Mouse (Mus musculus): ENCODE data around the gene Elf2.
A peak's percentile ranks its signal among the peaks of the same experiment; 100 is the strongest.

Elf2 gene

GRCm38 (mm10) chr3:51251057-51251456 lies 89.4 kb downstream of the Elf2 start:
- TF ChIP-seq CTCF (conservative IDR thresholded peaks at IDR 0.05; ENCODE audit: low read length) (no peak), NANOG (IDR thresholded peaks at IDR 0.05; ENCODE audit: borderline replicate concordance, low read length) (no peak), POU5F1 (IDR thresholded peaks at IDR 0.05; ENCODE audit: borderline replicate concordance, low read length) (no peak)
- no peak overlapping the region for H3K4me3 ChIP-seq (replicated peaks; ENCODE audit: low read length)
- no peaks in the 10 kb centered on the region for H3K27me3 ChIP-seq (ENCODE audit: insufficient read depth, low read length)
- H3K36me3 ChIP-seq (ENCODE audit: insufficient read depth, low read length): peaks cover 94% of the 10 kb centered on the region
- peaks cover 77% of the 10 kb centered on the region for H3K4me1 ChIP-seq (replicated peaks; ENCODE audit: low read depth, low read length)
- no peaks in the 10 kb centered on the region for H3K9me3 ChIP-seq (ENCODE audit: low read length)

GRCm38 (mm10) chr3:51249866-51250265 lies 90.6 kb downstream of the Elf2 start:
- no peak for TF ChIP-seq NANOG (IDR thresholded peaks at IDR 0.05; ENCODE audit: borderline replicate concordance, low read length)
- no peak for TF ChIP-seq CTCF (conservative IDR thresholded peaks at IDR 0.05; ENCODE audit: low read length)
- TF ChIP-seq POU5F1 (IDR thresholded peaks at IDR 0.05; ENCODE audit: borderline replicate concordance, low read length): no peak
- Histone ChIP-seq H3K4me3 (replicated peaks; ENCODE audit: low read length) (peak overlapping the region; percentile 29; the same call in 1 of the 2 replicates), H3K4me1 (replicated peaks; ENCODE audit: low read depth, low read length) (peaks cover 83% of the 10 kb centered on the region), H3K9me3 (ENCODE audit: low read length) (no peaks in the 10 kb centered on the region), H3K27me3 (ENCODE audit: insufficient read depth, low read length) (no peaks in the 10 kb centered on the region), H3K36me3 (ENCODE audit: insufficient read depth, low read length) (peaks cover 92% of the 10 kb centered on the region)

- TF ChIP-seq POU5F1 (IDR thresholded peaks at IDR 0.05; ENCODE audit: borderline replicate concordance, low read length) (no peak), NANOG (IDR thresholded peaks at IDR 0.05; ENCODE audit: borderline replicate concordance, low read length) (no peak), CTCF (conservative IDR thresholded peaks at IDR 0.05; ENCODE audit: low read length) (no peak)
- H3K4me3 ChIP-seq (replicated peaks; ENCODE audit: low read length): peak overlapping the region; percentile 29; the same call in 1 of the 2 replicates
Observed at GRCm38 (mm10) chr3:51249460-51249859, 91.0 kb downstream of the Elf2 start.

GRCm38 (mm10) chr3:51248600-51248999 lies 91.9 kb downstream of the Elf2 start:
- Histone ChIP-seq H3K9me3 (ENCODE audit: low read length) (no peaks in the 10 kb centered on the region), H3K4me1 (replicated peaks; ENCODE audit: low read depth, low read length) (peaks cover 81% of the 10 kb centered on the region), H3K36me3 (ENCODE audit: insufficient read depth, low read length) (peaks cover 79% of the 10 kb centered on the region), H3K27me3 (ENCODE audit: insufficient read depth, low read length) (no peaks in the 10 kb centered on the region), H3K4me3 (replicated peaks; ENCODE audit: low read length) (no peak overlapping the region)
- TF ChIP-seq NANOG (IDR thresholded peaks at IDR 0.05; ENCODE audit: borderline replicate concordance, low read length): no peak
- no peak for TF ChIP-seq POU5F1 (IDR thresholded peaks at IDR 0.05; ENCODE audit: borderline replicate concordance, low read length)
- no peak for TF ChIP-seq CTCF (conservative IDR thresholded peaks at IDR 0.05; ENCODE audit: low read length)

More at GRCm38 (mm10) chr3:51249460-51249859, 91.0 kb downstream of the Elf2 start:
- Histone ChIP-seq H3K27me3 (ENCODE audit: insufficient read depth, low read length) (no peaks in the 10 kb centered on the region), H3K4me1 (replicated peaks; ENCODE audit: low read depth, low read length) (peaks cover 83% of the 10 kb centered on the region), H3K36me3 (ENCODE audit: insufficient read depth, low read length) (peaks cover 88% of the 10 kb centered on the region), H3K9me3 (ENCODE audit: low read length) (no peaks in the 10 kb centered on the region)

- Histone ChIP-seq H3K9me3 (ENCODE audit: low read length) (no peaks in the 10 kb centered on the region), H3K4me3 (replicated peaks; ENCODE audit: low read length) (peak overlapping the region; percentile 66), H3K36me3 (ENCODE audit: insufficient read depth, low read length) (peaks cover 70% of the 10 kb centered on the region), H3K4me1 (replicated peaks; ENCODE audit: low read depth, low read length) (peaks cover 72% of the 10 kb centered on the region), H3K27me3 (ENCODE audit: insufficient read depth, low read length) (no peaks in the 10 kb centered on the region)
- TF ChIP-seq CTCF (conservative IDR thresholded peaks at IDR 0.05; ENCODE audit: low read length) (no peak), POU5F1 (IDR thresholded peaks at IDR 0.05; ENCODE audit: borderline replicate concordance, low read length) (no peak), NANOG (IDR thresholded peaks at IDR 0.05; ENCODE audit: borderline replicate concordance, low read length) (no peak)
Observed at GRCm38 (mm10) chr3:51247704-51248103, 92.8 kb downstream of the Elf2 start.

GRCm38 (mm10) chr3:51239541-51239940 lies 100.9 kb downstream of the Elf2 start:
- Histone ChIP-seq H3K27me3 (ENCODE audit: insufficient read depth, low read length) (no peaks in the 10 kb centered on the region), H3K36me3 (ENCODE audit: insufficient read depth, low read length) (peaks cover 10% of the 10 kb centered on the region), H3K4me1 (replicated peaks; ENCODE audit: low read depth, low read length) (peaks cover 48% of the 10 kb centered on the region), H3K9me3 (ENCODE audit: low read length) (no peaks in the 10 kb centered on the region), H3K4me3 (replicated peaks; ENCODE audit: low read length) (no peak overlapping the region)
- no peak for TF ChIP-seq POU5F1 (IDR thresholded peaks at IDR 0.05; ENCODE audit: borderline replicate concordance, low read length)
- no peak for TF ChIP-seq CTCF (conservative IDR thresholded peaks at IDR 0.05; ENCODE audit: low read length)
- TF ChIP-seq NANOG (IDR thresholded peaks at IDR 0.05; ENCODE audit: borderline replicate concordance, low read length): no peak

- Histone ChIP-seq H3K4me1 (replicated peaks; ENCODE audit: low read depth, low read length) (peaks cover 58% of the 10 kb centered on the region), H3K4me3 (replicated peaks; ENCODE audit: low read length) (no peak overlapping the region), H3K9me3 (ENCODE audit: low read length) (no peaks in the 10 kb centered on the region), H3K27me3 (ENCODE audit: insufficient read depth, low read length) (no peaks in the 10 kb centered on the region), H3K36me3 (ENCODE audit: insufficient read depth, low read length) (peaks cover 13% of the 10 kb centered on the region)
- TF ChIP-seq NANOG (IDR thresholded peaks at IDR 0.05; ENCODE audit: borderline replicate concordance, low read length): no peak
- no peak for TF ChIP-seq CTCF (conservative IDR thresholded peaks at IDR 0.05; ENCODE audit: low read length)
- no peak for TF ChIP-seq POU5F1 (IDR thresholded peaks at IDR 0.05; ENCODE audit: borderline replicate concordance, low read length)
Observed at GRCm38 (mm10) chr3:51238515-51238914, 101.9 kb downstream of the Elf2 start.

GRCm38 (mm10) chr3:51234752-51235055 lies 105.8 kb downstream of the Elf2 start:
- H3K27me3 ChIP-seq (ENCODE audit: insufficient read depth, low read length): no peaks in the 10 kb centered on the region
- 0 out of 2 replicates have a peak overlapping the region, but pooled peaks have one; percentile 26 for H3K4me3 ChIP-seq (replicated peaks; ENCODE audit: low read length)
- no peak for TF ChIP-seq NANOG (IDR thresholded peaks at IDR 0.05; ENCODE audit: borderline replicate concordance, low read length)
- no peak for TF ChIP-seq CTCF (conservative IDR thresholded peaks at IDR 0.05; ENCODE audit: low read length)
- no peak for TF ChIP-seq POU5F1 (IDR thresholded peaks at IDR 0.05; ENCODE audit: borderline replicate concordance, low read length)
- H3K4me1 ChIP-seq (replicated peaks; ENCODE audit: low read depth, low read length): peaks cover 93% of the 10 kb centered on the region
- H3K36me3 ChIP-seq (ENCODE audit: insufficient read depth, low read length): peaks cover 38% of the 10 kb centered on the region
- no peaks in the 10 kb centered on the region for H3K9me3 ChIP-seq (ENCODE audit: low read length)

All from E14TG2a.4 (cell line).